Comparison of ENCODE assay signal across 20 mouse cellular contexts in genomic region chr10:100263447-100263846, GRCm38 (mm10).
"Had no signal": no experiment of that assay in that cellular context is flagged by ENCODE, and none has a peak within 500 bp of the region (broad histone marks: within the 10 kb centered on the region; RNA-seq: fewer than 3 reads in every experiment).

No protein-coding gene starts in this region.

- ATAC-seq: forebrain, embryonic 13.5 days; forebrain, embryonic 14.5 days; forebrain, embryonic 15.5 days; forebrain, embryonic 16.5 days; forebrain, postnatal 0 days had no signal

- DNase-seq: cerebellum, adult 8-10 months; cerebellum, adult 9-10 months; cerebellum, adult 9-11 months; cerebellum, postnatal 10 days; cerebellum, postnatal 14 days; cerebellum, postnatal 25 days; cerebellum, postnatal 36 days; forebrain, postnatal 0 days; gastrocnemius, adult 2 months; gastrocnemius, postnatal 10 days; gastrocnemius, postnatal 14 days; gastrocnemius, postnatal 25 days; gastrocnemius, postnatal 36 days; heart, adult 11 months; heart, adult 18-20 months; heart, adult 2 months had no signal
